Mouse (Mus musculus) CD4-positive, CD25-positive, alpha-beta regulatory T cell, adult 4 months (primary cell): ENCODE measurements around the gene Dnajc5. TPM values are rescaled to one million over a fixed set of nuclear protein-coding genes. Genes with fewer than 3 reads are reported as not detected.

Experiments used
- ATAC-seq: one replicate; pipeline ENCODE4 v1.8.0; 2017
- polyA plus RNA-seq, 2 experiments: library from polyadenylated mRNA; unstranded; fragments of 100-300 nt; shearing (Covaris generic); gene quantifications; one replicate each; pipeline ENCODE4 v1.2.1; 2017

The Dnajc5 gene
- polyA plus RNA-seq, 2 experiments from 2014 or later = 39.4 to 46.7 TPM

- ATAC-seq = no peak
These were observed 1.1 kb upstream of the Dnajc5 start for GRCm38 (mm10) chr2:181519201-181519600.

DNA sequence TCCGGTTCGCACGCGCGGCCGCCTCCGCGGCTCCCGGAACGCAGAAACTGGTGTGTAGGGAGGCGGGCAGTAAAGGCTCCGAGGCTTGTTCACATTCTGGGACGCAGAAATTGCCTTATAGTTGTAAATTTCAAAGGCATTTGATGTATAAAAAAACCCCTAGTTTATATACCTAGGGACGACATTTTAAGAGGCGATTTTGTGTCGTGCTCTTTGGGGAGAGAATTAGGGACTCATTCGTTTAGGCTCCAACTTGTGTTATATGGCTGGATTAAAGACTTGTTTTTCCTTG, 597 bp downstream of the Dnajc5 start:
- ATAC-seq = no peak

DNA sequence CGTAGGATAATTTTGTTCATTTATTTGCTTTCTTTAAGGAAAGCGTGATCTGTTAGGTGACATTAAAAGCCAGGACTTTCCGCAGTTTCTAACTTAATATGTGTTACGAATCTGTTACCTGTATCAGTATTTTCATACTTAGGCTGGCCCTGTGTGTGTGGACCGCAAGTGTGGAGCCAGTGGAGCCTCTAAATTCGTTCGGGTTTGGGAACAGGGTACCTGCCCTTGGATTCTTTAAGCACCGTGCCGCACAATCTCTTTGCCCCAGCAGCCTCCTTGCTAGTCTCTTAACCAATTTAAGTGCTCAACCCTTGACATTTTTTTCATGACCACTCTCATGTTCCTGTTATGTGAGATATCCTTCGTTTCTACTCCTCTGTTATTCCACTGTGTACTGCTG, 1.2 kb downstream of the Dnajc5 start:
- no peak for ATAC-seq

- ATAC-seq = no peak
These were observed 2.5 kb downstream of the Dnajc5 start for GRCm38 (mm10) chr2:181522811-181523210.

DNA sequence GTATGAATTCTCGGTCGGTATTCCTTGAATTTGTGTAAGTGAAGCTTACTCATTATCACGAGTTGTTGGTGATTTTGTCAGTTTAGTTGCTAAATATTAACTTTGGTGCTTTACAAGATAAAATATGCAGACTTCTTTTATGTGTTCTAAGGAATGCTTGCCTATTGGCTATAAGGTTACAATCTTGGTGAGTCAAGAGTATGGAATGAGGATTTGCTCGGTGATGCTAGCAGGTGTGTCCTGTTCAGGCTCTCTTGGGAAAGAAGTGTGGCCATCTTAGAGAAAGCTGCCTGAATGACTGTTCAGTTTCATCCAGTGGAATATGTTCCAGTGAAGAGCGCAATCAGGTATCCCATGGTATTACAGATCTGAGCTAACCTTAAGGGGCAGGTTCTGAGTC, 5.2 kb downstream of the Dnajc5 start:
- no peak for ATAC-seq

- no peak for ATAC-seq
These were observed 8.8 kb downstream of the Dnajc5 start for GRCm38 (mm10) chr2:181529076-181529475.

DNA sequence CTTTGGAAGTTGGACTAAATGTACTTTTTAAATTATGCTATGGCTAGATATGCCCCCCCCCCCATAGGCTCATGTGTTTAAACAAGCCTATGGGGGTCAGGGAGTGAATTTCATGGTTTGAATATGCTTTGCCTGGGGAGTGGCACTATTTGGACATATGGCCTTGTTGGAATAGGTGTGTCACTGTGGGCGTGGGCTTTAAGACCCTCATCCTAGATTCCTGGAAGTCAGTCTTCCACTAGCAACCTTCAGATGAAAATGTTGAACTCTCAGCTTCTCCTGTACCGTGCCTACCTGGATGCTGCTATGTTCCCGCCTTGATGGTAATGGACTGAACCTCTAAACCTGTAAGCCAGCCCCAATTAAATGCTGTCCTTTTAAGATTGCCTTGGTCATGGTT, 12.3 kb downstream of the Dnajc5 start:
- ATAC-seq = no peak

- no peak for ATAC-seq
These were observed 16.1 kb downstream of the Dnajc5 start for GRCm38 (mm10) chr2:181536410-181536809.

DNA sequence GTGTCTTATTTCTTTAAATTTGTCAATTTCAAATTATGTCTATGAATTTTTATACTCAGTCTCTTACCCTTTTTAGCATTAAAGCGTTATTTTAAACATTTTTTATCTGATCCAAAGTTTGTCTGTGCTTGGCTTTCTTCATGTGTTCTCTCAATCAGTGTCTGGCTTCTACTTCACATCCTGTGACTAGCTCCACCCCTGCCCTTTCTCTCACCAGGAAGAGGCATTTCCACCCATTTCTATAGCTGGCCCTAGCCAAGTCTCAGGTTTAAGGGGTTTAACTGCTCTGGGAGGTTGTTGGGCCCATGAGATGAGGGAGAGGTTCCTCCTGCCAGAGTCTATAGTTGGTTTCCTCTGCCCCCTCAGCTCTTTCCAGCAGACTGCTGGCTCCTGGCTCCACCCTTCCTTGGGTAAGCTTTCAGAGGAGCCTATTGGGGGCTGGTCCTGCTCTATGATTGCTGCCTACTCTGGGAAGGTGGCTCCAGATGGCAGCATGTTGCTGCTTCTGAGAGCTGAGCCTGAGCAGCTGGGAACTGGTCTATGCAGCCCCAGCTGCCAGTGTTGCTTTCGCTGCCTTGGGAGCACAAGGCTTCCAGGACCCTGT, 17.3 kb downstream of the Dnajc5 start:
- no peak for ATAC-seq

DNA sequence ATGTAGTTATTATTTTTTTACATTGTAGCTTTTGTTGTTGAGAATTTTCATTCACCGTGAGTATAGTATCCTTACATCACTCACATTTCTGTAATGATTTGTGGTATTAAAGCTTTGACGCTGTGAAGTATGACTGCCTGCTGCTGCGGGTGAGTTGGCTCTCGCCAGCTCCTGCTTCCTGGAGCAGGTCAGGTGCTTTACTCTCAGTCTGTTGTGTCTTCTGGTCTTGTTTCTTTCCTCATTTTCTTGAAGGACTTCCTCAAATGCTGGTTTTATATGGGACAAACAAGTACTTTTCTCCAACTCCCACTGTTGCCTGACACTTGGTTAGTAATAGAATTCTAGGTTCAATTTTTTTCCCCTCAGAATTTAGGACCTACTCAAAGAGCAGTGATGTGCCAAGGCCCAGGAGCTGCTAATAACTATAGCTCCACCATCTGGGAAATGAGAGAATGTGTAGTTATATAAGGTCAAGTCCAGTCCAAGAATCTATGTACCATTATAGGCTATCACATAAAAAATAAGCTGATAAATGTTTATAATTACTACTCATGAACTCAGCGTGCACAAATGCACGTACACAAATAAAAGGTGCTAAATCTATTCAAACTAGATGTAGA, 21.6 kb downstream of the Dnajc5 start:
- no peak for ATAC-seq

DNA sequence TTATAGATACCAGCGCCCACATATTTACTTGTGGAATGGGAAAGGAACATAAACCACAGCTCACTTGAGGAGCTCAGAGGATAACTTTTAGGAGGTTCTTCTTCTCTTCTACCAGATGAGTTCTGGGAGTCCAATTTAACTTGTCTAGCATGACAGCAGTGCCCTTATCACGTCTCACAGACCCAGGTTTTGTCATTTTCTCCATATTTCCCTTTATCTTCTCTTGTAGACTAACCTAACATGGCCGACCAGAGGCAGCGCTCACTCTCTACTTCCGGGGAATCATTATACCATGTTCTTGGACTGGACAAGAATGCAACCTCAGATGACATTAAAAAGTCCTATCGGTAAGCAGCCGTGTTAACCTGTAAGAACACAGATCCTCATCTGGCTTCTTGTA, 25.9 kb downstream of the Dnajc5 start:
- ATAC-seq = no peak

- ATAC-seq = no peak
These were observed 27.9 kb downstream of the Dnajc5 start for GRCm38 (mm10) chr2:181548227-181548626.

GRCm38 (mm10) chr2:181548682-181549081, 28.4 kb downstream of the Dnajc5 start:
- ATAC-seq = no peak

DNA sequence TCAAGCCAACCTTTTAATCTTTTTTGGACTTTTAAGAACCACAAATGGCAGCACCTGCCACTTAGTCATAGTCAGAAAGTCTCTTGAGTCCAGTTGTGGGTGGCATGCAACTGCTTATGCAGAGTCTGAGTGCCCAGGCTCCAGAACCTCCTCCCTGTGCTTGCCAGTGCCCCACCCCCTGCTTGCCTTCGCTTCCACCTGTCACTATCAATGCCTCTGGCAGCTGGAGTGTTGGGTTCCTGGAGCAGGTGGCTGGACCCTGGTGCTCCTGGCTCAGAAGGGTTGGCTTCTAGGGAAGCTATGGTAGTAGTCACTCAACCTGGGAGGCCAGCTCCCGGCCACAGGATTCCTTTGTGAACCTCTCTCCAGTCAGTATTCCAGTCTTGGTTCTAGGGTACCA, 29.9 kb downstream of the Dnajc5 start:
- ATAC-seq = no peak

DNA sequence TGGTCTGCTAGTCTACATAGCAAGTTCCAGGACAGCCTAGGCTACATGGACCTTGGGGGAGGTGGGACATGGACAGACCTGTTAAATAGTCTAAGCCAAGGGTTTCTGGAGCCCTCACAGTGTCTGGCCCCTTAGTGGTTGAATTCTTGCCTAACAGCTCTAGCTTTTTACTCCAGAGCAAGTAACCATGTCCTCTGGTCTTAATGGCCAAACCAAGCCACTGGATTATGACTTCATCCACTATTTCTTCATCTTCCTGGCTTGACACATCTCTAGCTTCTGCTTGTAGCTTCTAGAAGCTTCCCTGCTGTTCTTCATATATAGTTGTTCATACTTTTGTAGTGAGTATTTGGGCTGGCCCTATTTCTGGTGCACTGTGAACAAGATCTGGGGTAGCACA, 33.5 kb downstream of the Dnajc5 start:
- no peak for ATAC-seq

GRCm38 (mm10) chr2:181567338-181567737, 47.1 kb downstream of the Dnajc5 start:
- ATAC-seq = no peak

DNA sequence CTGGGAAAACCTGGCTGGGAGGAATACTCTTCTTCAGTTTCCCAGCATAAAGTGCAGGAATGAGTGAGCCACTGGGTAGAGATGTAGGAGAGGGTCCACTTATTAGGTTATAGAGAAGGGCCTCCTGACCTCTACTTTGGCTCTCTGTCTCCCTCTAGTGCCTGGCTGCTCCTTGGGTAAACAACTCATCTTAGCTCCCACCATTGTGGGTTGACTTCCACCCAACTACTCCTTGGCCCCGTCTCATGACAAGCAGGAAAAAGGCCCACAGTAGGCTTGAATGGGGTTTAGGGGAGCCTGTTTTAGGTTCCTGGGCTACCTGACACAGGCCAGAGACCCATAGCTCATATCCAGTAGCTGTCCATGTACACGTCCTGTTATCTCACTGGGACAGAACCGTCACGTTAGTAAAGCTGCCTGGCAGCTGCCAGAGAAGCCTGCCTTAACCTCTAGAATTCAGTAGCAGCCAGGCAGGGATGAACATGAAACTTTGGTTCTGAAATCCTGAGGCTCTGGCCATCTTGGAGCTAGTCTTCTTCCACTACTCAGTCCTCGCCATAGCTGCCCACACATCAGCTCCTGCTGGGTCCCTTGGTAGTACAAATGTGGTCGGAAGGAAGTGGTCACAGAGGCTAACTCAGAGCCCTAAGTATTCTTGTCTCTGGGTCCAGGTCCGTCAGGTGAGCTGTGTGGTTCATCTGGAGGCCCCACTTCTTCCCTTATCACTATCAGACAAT, 48.2 kb downstream of the Dnajc5 start:
- ATAC-seq = peak; percentile 77

- no peak for ATAC-seq
These were observed 49.6 kb downstream of the Dnajc5 start for GRCm38 (mm10) chr2:181569856-181570255.

DNA sequence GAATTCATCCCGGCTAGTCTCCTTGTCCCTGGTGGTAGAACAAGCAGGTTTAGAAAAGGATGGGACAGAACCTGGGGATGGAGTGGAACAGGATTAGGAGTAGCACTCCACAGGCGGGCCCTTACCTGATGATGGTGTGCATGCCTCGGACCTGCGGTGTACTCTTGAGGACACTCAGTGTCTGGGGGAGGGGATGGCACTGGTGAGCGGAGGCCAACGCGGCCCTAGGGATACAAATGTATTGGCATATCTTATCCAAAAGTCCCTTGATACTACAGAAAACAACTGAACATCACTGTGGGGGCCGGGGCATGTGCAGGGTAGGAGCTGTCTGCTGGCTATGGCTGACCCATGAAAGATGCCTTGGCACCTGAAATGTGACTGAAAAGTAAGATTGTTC, 50.1 kb downstream of the Dnajc5 start:
- ATAC-seq = no peak

DNA sequence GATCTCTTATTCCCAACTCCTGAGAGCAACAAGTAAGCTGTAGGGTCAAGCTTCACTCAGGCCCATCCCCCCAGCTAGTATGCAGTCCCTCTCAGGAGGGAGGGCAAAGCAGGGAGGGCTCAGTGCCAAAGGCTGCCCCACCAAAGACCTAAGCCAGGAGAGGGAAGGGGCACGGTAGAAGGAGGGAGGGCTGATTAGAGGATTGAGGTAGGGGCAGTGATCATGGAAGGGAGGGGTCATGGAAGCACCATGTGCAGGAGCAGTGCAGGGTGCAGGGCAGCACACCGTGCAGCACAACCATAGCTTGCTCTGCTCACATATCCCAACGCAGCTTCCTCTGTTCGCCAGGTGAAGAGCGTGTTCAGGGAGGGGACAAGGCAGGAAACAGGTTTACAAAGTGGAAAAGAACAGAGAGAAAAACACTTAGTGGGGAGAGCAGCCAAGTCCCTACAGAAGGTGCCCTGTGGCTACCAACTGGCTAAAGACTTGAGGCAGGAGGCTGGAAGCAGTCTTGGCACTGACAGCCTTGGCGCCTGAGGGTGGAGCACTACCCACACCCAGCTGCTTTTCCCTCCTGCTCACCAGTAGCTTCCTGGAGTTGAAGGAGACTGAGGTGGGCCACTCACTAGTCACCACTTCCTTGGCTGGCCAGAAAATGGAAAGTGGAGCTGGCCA, 50.8 kb downstream of the Dnajc5 start:
- no peak for ATAC-seq

DNA sequence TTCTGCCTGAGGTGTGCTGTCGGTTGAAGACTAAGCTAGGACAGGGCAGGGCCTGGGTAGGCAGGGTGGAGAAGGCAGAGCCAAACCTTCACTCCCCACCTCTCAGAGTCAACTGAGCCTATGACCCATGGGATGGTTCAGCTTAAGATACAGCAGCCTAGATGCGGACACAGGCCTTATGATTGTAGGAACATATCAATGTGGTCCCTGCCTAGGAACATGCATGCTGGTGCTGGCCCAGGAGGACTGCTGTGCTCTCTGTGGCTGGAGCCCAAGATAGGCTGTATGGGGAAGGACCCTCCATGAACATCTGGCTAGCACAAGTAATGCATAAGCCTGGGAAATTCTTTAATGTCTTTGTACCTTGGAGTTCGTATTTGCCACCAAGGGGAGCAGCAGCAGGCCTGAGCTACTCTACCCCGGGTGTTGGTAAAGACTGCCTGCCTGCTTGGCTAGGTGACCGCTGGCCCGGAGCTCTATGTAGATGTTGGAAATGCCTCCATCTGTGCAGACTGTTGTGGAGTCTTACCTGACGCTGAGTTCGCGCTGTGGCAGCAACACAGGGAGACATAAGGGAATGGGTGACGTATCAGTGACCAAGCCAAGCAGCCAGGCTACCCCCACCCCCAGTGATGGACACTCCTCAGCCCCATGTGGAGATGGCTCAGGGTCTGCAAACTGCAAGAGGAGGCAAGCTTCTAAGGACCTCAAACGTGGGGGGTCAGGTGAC, 51.8 kb downstream of the Dnajc5 start:
- ATAC-seq = no peak

DNA sequence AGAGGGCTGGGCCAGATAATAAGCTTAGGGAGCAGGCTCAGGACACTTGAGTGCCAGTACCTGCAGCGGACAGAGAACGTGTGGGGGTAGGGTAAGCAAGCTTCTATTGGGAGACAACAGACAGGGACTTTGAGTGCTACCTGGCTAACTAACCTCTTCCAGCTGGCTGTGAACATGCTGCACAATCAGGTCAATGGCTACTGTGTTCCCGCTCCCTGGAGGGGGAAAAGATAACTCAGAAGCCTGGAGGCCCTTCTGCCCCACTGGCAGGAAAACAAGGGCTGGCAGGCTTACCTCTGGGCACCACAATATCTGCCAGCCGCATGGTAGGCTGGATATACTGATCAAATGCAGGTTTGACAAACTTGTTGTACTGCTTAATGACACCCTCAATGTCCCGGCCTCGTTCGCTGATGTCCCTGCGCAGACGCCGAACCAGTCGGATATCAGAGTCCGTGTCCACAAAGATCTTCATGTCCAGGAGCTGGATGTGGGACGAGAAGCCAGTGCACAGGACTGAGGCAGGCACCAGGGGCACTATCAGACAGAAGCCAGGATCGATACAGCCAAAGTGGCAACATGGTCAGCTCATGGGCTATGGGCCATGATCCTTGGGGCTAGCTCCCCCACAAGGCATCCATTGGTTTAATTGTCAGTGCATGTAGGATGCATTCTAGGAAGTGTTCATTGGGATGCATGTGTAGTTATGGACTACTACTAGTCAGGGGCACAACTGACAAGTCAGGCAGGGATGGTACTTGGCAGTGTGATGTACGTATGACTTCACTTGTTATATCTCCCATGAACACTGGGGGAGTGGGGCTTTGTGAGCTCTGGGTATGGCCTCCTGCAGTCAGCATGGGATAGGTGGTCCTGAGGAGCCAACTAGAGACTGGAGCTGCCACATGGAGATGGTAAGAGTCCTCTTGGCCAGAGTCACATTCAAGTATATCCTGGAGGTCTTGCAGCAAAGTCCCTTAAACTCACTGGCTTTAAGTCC, 52.9 kb downstream of the Dnajc5 start:
- no peak for ATAC-seq
